Mouse (Mus musculus) erythroblast, embryonic 14.5 days (primary cell): ENCODE results near the gene Eid2. TPM values are rescaled to one million over a fixed set of nuclear protein-coding genes. Genes with fewer than 3 reads are reported as not detected.
"Not testable (repeated sequence)": the region's sequence is repeated elsewhere in the genome, so short reads cannot be mapped to it uniquely, and the experiment has no call there.

Source experiments
- H3K27me3 ChIP-seq: 2 replicates; pipeline ENCODE4 v1.6.1; 2012; ENCODE audit warnings: inconsistent platforms; ENCODE audit not compliant: control insufficient read depth
- H3K36me3 ChIP-seq: 2 replicates; pipeline ENCODE4 v1.6.1; 2012; ENCODE audit warnings: mild to moderate bottlenecking, inconsistent platforms; ENCODE audit not compliant: control insufficient read depth
- H3K4me1 ChIP-seq: 2 replicates; pipeline ENCODE4 v1.6.1; 2012; ENCODE audit warnings: inconsistent platforms; ENCODE audit not compliant: control insufficient read depth
- H3K4me3 ChIP-seq: replicated peaks from 2 replicates; pipeline ENCODE3; 2012; ENCODE audit warnings: moderate library complexity, mild to moderate bottlenecking, inconsistent platforms
- H3K9me3 ChIP-seq: 2 replicates; pipeline ENCODE4 v1.6.1; 2012; ENCODE audit warnings: low read length, inconsistent platforms, mixed read lengths; ENCODE audit not compliant: control insufficient read depth
- GATA1 ChIP-seq: IDR thresholded peaks from 2 replicates; pipeline ENCODE4 v1.6.1; 2012; ENCODE audit warnings: low read length, inconsistent platforms, mixed read lengths
- TAL1 ChIP-seq: IDR thresholded peaks from 3 replicates; pipeline ENCODE4 v1.6.1; 2012; ENCODE audit warnings: low read length, inconsistent platforms, mixed read lengths
- polyA plus RNA-seq: library from polyadenylated mRNA; stranded (reverse); fragments of >175 nt; gene quantifications from 2 replicates; pipeline ENCODE4 v1.2.3, GENCODE M21; 2012

The Eid2 gene
- 0.13 TPM in 1 of 2 replicates, not detected in the other for polyA plus RNA-seq

DNA sequence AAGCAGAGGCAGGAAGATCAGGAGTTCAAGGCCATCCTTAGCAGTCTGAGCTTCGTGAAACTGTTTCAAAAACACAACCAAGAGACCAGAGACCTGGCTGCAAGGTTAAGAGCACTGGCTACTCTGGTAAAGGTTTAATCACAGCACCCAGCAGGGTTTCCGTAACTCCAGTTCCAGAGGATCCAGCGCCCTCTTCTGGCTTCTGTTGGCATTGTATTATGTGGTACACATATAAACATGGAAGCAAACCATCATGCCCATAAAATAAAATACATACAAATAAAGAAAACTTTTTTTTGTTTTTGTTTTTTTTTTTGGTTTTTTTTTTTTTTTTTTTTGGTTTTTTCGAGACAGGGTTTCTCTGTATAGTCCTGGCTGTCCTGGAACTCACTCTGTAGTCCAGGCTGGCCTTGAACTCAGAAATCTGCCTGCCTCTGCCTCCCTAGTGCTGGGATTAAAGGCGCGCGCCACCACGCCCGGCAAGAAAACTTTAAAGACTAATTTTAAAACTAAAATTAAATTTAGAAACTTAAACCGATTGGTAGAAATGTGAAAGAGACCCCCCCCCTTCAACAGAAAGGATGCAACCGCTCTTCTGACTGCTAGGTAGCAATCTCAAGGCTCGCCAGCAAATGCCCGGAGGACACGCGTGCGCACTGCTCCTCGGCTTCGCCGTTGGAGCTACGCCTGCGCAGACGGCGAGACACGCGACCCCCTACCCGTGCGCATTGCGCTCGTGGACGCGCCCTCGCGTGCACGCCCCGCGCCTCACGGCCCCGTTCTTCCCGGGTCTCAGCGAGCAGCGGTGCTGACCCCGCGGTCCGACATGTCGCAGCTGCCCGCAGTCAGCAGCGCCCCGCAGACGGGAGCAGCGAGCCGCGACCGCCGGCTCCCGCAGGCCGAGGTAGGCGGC, at the start of gene Eid2:
Gene Eid2 (plus strand): TSS at position 753 of the 913 bp plus-strand sequence.
- peaks cover 5% of the 10 kb centered on the region; the same call in 1 of the 2 replicates for H3K9me3 ChIP-seq
- peaks cover 31% of the 10 kb centered on the region for H3K27me3 ChIP-seq
- peaks cover 12% of the 10 kb centered on the region for H3K4me1 ChIP-seq
- peak within 1 kb of the TSS; percentile 65 for H3K4me3 ChIP-seq
- H3K36me3 ChIP-seq = no peaks in the 10 kb centered on the region
- TF ChIP-seq TAL1 (no peak), GATA1 (no peak)

DNA sequence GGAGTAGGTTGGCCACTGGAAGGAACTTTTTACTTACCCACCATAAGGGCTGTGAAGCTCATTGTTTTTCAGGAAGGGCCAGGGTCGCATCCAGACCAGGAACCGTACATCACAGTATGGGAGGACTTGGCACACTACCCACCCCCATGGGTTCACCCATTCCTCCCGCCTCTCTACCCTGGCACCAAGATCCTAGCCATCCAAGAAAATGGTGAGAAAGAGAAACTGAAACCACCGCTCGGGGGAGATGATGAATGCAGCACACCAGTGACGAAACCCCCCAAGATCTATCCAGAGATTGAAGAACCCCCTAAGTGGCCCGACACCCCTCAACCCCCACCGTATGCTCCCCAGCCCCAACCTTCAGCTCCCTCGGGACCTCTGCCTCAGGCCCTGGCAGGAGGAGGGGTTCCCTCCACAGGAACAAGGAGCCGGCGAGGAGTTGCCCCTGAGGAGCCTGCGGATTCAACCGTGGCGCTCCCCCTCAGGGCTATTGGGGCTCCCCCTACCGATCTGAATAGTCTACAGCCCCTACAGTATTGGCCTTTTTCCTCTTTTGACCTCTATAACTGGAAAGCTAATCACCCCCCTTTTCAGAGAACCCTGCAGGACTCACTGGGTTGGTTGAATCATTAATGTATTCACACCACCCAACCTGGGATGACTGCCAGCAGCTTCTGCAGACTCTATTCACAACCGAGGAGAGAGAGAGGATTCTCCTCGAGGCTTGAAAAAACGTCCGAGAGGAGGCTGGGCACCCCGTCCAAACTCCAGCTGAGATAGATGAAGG, 48.5 kb upstream of the Eid2 start:
- peaks cover 11% of the 10 kb centered on the region for H3K9me3 ChIP-seq
- H3K36me3 ChIP-seq, H3K4me1 ChIP-seq, H3K4me3 ChIP-seq, H3K27me3 ChIP-seq: not testable (repeated sequence)

DNA sequence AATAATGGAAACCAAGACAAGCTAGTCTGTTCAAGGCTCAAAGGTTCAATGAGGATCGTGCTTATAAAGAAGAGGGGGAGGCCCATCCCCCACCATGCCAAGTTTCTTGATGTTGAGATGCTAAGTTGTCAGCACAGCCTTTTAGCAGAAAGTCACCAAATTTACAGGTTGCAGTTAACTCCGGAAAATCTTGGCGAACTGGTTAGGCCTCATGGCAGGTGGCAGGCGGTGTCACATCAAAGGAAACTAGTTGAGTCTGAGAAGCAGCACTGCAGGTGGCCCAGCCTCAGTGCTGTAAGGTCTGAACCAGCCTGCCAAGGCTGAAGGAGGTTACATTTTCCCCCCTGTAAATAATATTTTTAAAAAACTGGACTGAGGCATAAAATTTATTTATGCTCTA, 40.8 kb upstream of the Eid2 start:
- H3K36me3 ChIP-seq, H3K4me1 ChIP-seq, H3K4me3 ChIP-seq, H3K27me3 ChIP-seq: not testable (repeated sequence)
- peaks cover 25% of the 10 kb centered on the region for H3K9me3 ChIP-seq

DNA sequence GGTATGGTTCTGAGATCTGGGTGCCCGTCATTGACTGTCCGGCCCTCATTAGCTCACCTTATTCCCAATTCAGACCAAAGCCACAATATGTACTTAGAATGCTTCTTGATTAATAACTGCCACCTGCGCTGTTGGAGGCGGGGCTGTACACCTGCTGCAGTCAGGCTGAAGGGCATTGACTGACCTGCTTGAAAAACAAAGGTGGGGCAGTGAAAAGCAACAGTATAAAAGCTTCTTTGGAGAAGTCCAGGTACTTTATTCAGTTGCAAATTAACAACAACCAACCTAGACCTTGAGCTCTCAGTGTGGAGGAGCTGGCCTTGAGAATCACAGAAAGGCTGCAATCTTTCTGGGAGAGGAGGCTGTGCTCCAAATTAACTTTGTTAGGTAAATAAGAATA, 40.3 kb upstream of the Eid2 start:
- H3K9me3 ChIP-seq = peaks cover 21% of the 10 kb centered on the region
- not testable (repeated sequence) for H3K4me3 ChIP-seq, H3K36me3 ChIP-seq, H3K4me1 ChIP-seq, H3K27me3 ChIP-seq

DNA sequence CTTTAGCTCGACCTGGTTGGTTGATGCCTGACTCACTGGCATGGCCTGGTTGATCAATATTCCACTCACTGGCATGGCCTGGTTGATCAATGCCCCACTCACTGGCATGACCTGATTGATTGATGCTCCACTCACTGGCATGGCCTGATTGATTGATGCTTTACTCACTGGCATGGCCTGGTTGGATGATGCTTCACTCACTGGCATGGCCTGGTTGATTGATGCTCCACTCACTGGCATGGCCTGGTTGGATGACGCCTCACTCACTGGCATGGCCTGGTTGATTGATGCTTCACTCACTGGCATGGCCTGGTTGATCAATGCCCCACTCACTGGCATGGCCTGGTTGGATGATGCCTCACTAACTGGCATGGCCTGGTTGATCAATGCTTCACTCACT, 23.7 kb upstream of the Eid2 start:
- H3K9me3 ChIP-seq = peaks cover 20% of the 10 kb centered on the region
- H3K27me3 ChIP-seq, H3K4me1 ChIP-seq, H3K4me3 ChIP-seq, H3K36me3 ChIP-seq: not testable (repeated sequence)

DNA sequence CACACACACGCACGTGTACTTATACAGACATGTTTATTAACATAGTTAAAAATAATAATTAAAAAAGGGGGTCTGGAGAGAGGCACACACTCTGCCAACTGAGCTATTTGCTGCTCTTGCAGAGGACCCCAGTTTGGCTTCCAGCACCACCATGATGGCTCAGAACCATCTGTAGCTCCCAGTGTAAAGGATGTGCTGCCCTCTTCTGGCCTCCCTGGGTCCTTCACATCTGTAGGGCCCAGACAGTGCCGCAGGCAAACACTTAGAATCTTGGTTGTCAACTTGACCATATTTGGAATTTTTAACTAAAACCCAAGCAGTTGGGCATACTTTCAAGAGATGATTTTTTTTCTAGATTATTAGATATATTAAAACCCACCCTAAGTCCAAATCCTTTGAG, 18.7 kb upstream of the Eid2 start:
- Histone ChIP-seq H3K36me3 (no peaks in the 10 kb centered on the region), H3K27me3 (no peaks in the 10 kb centered on the region), H3K4me3 (no peak overlapping the region), H3K4me1 (no peaks in the 10 kb centered on the region), H3K9me3 (peaks cover 16% of the 10 kb centered on the region)
- no peak for TF ChIP-seq TAL1
- no peak for TF ChIP-seq GATA1

DNA sequence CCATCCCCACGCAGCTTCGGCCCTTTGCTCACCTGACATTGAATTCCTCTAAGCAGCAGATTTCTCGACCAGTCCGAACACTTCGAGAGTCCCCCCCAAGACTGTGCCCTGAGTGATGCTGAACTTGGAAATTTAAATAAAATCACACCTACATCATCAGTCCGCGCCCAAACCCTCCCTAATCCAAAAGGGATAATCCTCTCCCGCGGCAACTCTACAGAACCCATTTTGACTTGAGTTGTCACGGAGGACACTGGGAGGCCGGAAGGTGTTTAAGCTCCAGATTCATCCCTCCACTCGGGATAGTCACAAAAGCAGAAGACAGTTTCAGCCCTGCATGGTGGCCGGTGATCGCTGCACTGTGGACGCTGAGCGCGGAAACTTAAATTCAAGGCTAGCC, 15.7 kb upstream of the Eid2 start:
- H3K36me3 ChIP-seq = no peaks in the 10 kb centered on the region
- TF ChIP-seq GATA1 (no peak), TAL1 (no peak)
- H3K4me1 ChIP-seq = no peaks in the 10 kb centered on the region
- H3K9me3 ChIP-seq = peaks cover 10% of the 10 kb centered on the region
- no peaks in the 10 kb centered on the region for H3K27me3 ChIP-seq
- no peak overlapping the region for H3K4me3 ChIP-seq

DNA sequence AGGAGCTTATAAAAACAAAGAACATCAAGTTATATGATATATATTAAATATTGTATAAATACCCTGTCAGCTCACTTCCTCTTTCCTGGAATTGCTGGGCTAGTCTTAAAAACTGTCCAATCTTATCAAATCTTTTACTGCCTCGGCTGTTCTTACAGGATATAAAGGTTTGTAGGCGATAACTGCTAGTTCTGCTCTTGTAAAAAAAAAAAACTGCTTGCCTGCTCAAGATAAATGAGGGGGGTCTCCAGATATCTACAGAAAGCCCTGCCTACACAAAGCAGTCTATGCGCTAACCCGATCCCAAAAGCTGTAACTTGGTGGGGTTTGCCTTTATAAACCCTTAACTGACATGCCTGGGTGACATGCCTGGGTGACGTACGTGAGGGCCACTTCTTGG, 13.1 kb upstream of the Eid2 start:
- TF ChIP-seq GATA1 (no peak), TAL1 (no peak)
- Histone ChIP-seq H3K27me3 (no peaks in the 10 kb centered on the region), H3K36me3 (no peaks in the 10 kb centered on the region), H3K4me1 (no peaks in the 10 kb centered on the region), H3K9me3 (peaks cover 6% of the 10 kb centered on the region), H3K4me3 (no peak overlapping the region)

DNA sequence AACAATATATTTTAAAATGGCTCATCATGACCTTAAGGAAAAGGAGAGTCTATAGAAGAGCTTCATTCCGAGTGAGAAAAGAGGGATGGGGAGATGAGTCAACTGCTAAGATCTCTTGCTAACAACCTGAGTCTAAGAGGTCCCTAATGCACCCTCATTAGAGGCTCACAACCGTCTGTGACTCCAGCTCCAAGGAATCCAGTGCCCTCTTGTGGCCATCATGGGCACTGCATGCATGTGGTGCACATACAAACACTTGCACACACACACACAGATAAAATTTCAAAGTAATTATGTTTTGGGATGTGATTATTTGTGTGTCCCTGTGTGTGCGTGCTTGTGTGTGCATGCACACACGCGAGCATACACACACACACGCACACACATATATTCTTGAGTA, 12.2 kb upstream of the Eid2 start:
- Histone ChIP-seq H3K27me3 (no peaks in the 10 kb centered on the region), H3K4me1 (no peaks in the 10 kb centered on the region), H3K4me3 (no peak overlapping the region), H3K9me3 (peaks cover 6% of the 10 kb centered on the region), H3K36me3 (no peaks in the 10 kb centered on the region)
- TF ChIP-seq TAL1 (no peak), GATA1 (no peak)

DNA sequence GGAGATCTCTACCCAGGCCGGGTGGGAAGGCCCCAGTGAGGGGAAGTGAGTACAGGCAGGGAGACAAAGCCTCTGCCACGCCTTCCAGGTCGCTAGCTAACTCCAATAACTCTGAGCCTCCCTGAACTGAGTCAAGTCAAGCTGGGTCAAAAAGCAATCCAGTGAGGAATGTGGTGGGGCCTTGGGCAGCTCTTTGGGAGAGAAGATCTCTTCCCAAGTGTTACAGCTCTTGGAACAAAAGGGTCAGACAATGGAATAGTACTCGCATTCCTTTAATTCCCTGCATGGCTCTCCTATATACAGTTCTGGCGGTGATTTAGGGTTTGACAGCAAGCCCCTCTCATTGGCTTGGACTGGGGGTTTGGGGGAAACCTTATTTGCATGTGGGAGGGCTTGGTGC, 4.8 kb upstream of the Eid2 start:
- H3K36me3 ChIP-seq = no peaks in the 10 kb centered on the region
- H3K27me3 ChIP-seq = peaks cover 15% of the 10 kb centered on the region
- no peak for TF ChIP-seq GATA1
- TF ChIP-seq TAL1 = no peak
- H3K9me3 ChIP-seq = peaks cover 2% of the 10 kb centered on the region; the same call in 1 of the 2 replicates
- no peak overlapping the region for H3K4me3 ChIP-seq
- peaks cover 4% of the 10 kb centered on the region for H3K4me1 ChIP-seq
